Comparison of ENCODE assay signal across 10 mouse cellular contexts in the genomic region with DNA sequence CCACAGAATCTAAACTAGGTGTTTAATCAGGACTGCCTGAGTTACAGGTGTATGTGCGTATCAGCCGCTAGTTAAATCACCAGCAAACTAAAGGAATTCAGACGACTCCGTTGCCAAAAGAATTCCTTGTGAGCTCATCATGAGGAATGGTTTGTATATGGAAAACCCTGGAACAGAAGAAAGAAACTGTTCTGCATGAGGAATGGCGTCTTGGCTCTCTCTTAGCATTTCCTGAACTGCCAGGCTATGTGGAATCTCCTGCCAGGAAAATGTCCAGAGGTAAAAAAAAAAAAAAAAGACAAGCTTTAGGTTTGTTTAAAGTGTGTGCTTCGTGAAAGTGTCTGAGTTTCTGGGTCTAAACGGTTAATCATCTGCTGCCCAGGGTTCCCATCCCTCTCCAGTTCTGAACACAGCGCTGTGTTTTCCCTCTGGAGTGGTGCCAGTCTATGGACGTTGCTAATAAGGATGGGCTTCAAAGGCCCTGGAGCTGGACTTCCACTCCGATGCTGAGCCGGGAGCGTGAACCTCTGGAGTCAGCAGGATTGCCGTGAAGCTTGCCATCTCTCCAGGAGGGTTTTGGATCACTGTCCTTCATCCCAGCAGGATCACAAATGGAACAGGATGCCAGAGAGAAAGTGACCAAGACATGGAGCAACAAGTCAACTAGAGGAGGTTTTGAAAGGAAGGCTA.
DNase-seq lines count a peak whose midpoint lies in the region; ATAC-seq lines count a peak whose summit lies in the region.
"Had no signal": no experiment of that assay in that cellular context is flagged by ENCODE, and none has a peak within 500 bp of the region (broad histone marks: within the 10 kb centered on the region; RNA-seq: fewer than 3 reads in every experiment).

No protein-coding gene starts in this region.

- H3K4me1 ChIP-seq in heart, embryonic 14.5 days (ENCODE audit: control insufficient read depth in 2 of 2, insufficient read depth in 2 of 2, low read length in 2 of 2), result peaks cover 26 to 36% of the 10 kb centered on the region in 2 experiments

- no peak for DNase-seq in heart, postnatal 36 days
- peak; percentile 55 to 60 for DNase-seq in right cerebral cortex, postnatal 10 days (ENCODE audit: low spot score in 2 of 2)
- no peak for DNase-seq in right cerebral cortex, postnatal 36 days (ENCODE audit: low spot score in 2 of 2)
- peak; percentile 41 to 63 for DNase-seq in kidney, postnatal 36 days
- no peak for DNase-seq in thymus, postnatal 36 days
- no peak for DNase-seq in left cerebral cortex, adult 18-20 months (ENCODE audit: low spot score in 2 of 2)
- no peak for DNase-seq in gastrocnemius, adult 8-10 months (ENCODE audit: low spot score in 2 of 2)
- DNase-seq: cerebellum, postnatal 36 days; gastrocnemius, postnatal 10 days had no signal

- no peak overlapping the region for H3K9ac ChIP-seq in heart, embryonic 14.5 days (ENCODE audit: low read length)

- WGBS in heart, embryonic 14.5 days, result 57% methylated on average over 13 of the region's 13 CpGs

- H3K9me3 ChIP-seq in heart, embryonic 14.5 days (ENCODE audit: control insufficient read depth, low read length), result no peaks in the 10 kb centered on the region

- H3K27me3 ChIP-seq in heart, embryonic 14.5 days (ENCODE audit: control insufficient read depth, insufficient read depth, low read length), result no peaks in the 10 kb centered on the region

- no peak overlapping the region for H3K4me3 ChIP-seq in heart, embryonic 14.5 days (ENCODE audit: control insufficient read depth in 1 of 2, insufficient read depth in 1 of 2, low read depth in 1 of 2, low read length in 2 of 2)

- ATAC-seq in heart, embryonic 14.5 days (ENCODE audit: insufficient number of reproducible peaks, insufficient read depth, low FRiP score, low read depth), result no peak

- H3K27ac ChIP-seq in heart, embryonic 14.5 days (replicated peaks in 1 of 2; ENCODE audit: control insufficient read depth in 1 of 2, insufficient read depth in 1 of 2, low read depth in 2 of 2, low read length in 2 of 2), result peak overlapping the region; percentile 52 to 82

- no peak overlapping the region for H3K4me2 ChIP-seq in heart, embryonic 14.5 days (ENCODE audit: low read length)

- H3K36me3 ChIP-seq in heart, embryonic 14.5 days (ENCODE audit: control insufficient read depth, insufficient read depth, low read length), result no peaks in the 10 kb centered on the region

- intact Hi-C loops in heart, postnatal 36 days (cut with DNase I), result loop anchor here (5.0 kb wide), 1 partner anchor 1032 kb away; no protein-coding TSS in a partner anchor

Comparison
In these comparisons a context has a peak if more than half of its experiments do, and no peak if none do; other contexts are left out.
1. DNase-seq: peak in right cerebral cortex, postnatal 10 days (2 of 2) and kidney, postnatal 36 days (2 of 2); none in heart, postnatal 36 days (0 of 2), right cerebral cortex, postnatal 36 days (0 of 2), thymus, postnatal 36 days (0 of 2), left cerebral cortex, adult 18-20 months (0 of 2) and gastrocnemius, adult 8-10 months (0 of 2).